Mouse (Mus musculus) CH12.LX (cell line): ENCODE results near the gene Nde1. TPM values are rescaled to one million over a fixed set of nuclear protein-coding genes. Genes with fewer than 3 reads are reported as not detected.

Experiments used
- DNase-seq: peaks from one replicate; pipeline ENCODE4 v3.0.0-alpha.2; 2013; ENCODE audit errors: extremely low read depth
- H3K27ac ChIP-seq: 2 replicates; pipeline ENCODE4 v1.5.1; 2012; ENCODE audit warnings: low read depth, mild to moderate bottlenecking, control low read depth, moderate library complexity; ENCODE audit not compliant: insufficient read depth
- H3K27me3 ChIP-seq: replicated peaks from 2 replicates; pipeline ENCODE3; 2012; ENCODE audit warnings: inconsistent platforms
- H3K36me3 ChIP-seq, 2 experiments: replicated peaks in 1 of 2; 2 replicates each; pipeline versions ENCODE3 to v1.6.1; 2012; ENCODE audit warnings: inconsistent platforms in 1 of 2, low read length in 1 of 2, mild to moderate bottlenecking in 1 of 2, mixed read lengths in 1 of 2, moderate library complexity in 1 of 2; ENCODE audit not compliant: control insufficient read depth in 1 of 2, insufficient read depth in 1 of 2
- H3K4me1 ChIP-seq, 2 experiments: 2 replicates each; pipeline ENCODE4 v1.6.1; 2012; ENCODE audit warnings: inconsistent platforms in 1 of 2, moderate library complexity in 1 of 2; ENCODE audit not compliant: insufficient read depth in 2 of 2, control insufficient read depth in 1 of 2
- H3K4me2 ChIP-seq: 2 replicates; pipeline ENCODE4 v1.6.1; 2012; ENCODE audit warnings: low read depth, mild to moderate bottlenecking, control low read depth; ENCODE audit not compliant: poor library complexity, insufficient read depth, severe bottlenecking
- H3K4me3 ChIP-seq, 3 experiments: fragments of 150-350 bp in 1 of 3; sonication (generic) in 1 of 3; replicated peaks in 1 of 3; 2 replicates each; pipeline versions ENCODE3 to v1.5.1; 2011 to 2012; ENCODE audit warnings: low read depth in 2 of 3, low read length in 2 of 3, mild to moderate bottlenecking in 2 of 3, moderate library complexity in 2 of 3, control low read depth in 1 of 3, improper control_type of control experiment in 1 of 3, inconsistent platforms in 1 of 3, mixed read lengths in 1 of 3; ENCODE audit not compliant: poor library complexity in 1 of 3
- H3K79me2 ChIP-seq: replicated peaks from 2 replicates; pipeline ENCODE4 v1.6.1; 2012; ENCODE audit warnings: mild to moderate bottlenecking, moderate library complexity; ENCODE audit not compliant: control insufficient read depth, poor library complexity, insufficient read depth, severe bottlenecking; ENCODE audit errors: extremely low read depth
- H3K9ac ChIP-seq: 2 replicates; pipeline ENCODE4 v1.6.1; 2012; ENCODE audit warnings: low read depth, mild to moderate bottlenecking, control low read depth, moderate library complexity; ENCODE audit not compliant: insufficient read depth
- H3K9me3 ChIP-seq: replicated peaks from 2 replicates; pipeline ENCODE3; 2012; ENCODE audit warnings: low read length, inconsistent platforms, mixed read lengths
- CHD1 ChIP-seq: IDR thresholded peaks from 2 replicates; pipeline ENCODE4 v1.6.1; 2012; ENCODE audit warnings: low read depth, low read length, improper control_type of control experiment, inconsistent platforms
- ELF1 ChIP-seq: IDR thresholded peaks from 2 replicates; pipeline ENCODE4 v1.6.1; 2014; ENCODE audit warnings: low read depth, mild to moderate bottlenecking, inconsistent platforms, low read length, improper control_type of control experiment
- JUN ChIP-seq: IDR thresholded peaks from 2 replicates; pipeline ENCODE4 v1.6.1; 2011; ENCODE audit warnings: low read depth, mild to moderate bottlenecking, low read length, improper control_type of control experiment, moderate library complexity; ENCODE audit not compliant: insufficient read depth
- KAT2A ChIP-seq: IDR thresholded peaks from 2 replicates; pipeline ENCODE4 v1.6.1; 2012; ENCODE audit warnings: low read length, improper control_type of control experiment, inconsistent platforms; ENCODE audit not compliant: insufficient replicate concordance
- MAX ChIP-seq: IDR thresholded peaks from 2 replicates; pipeline ENCODE4 v1.6.1; 2011; ENCODE audit warnings: low read length, improper control_type of control experiment
- MYC ChIP-seq: IDR thresholded peaks from 2 replicates; pipeline ENCODE4 v1.6.1; 2011; ENCODE audit warnings: low read depth, mild to moderate bottlenecking, improper control_type of control experiment, low read length
- NRF1 ChIP-seq: IDR thresholded peaks from 2 replicates; pipeline ENCODE4 v1.6.1; 2014; ENCODE audit warnings: low read depth, mild to moderate bottlenecking, inconsistent platforms, low read length, improper control_type of control experiment, moderate library complexity
- POLR2AphosphoS2 ChIP-seq: IDR thresholded peaks from 2 replicates; pipeline ENCODE4 v1.6.1; 2011; ENCODE audit warnings: low read depth, low read length, improper control_type of control experiment
- UBTF ChIP-seq: IDR thresholded peaks from 2 replicates; pipeline ENCODE4 v1.6.1; 2012; ENCODE audit warnings: low read depth, mild to moderate bottlenecking, inconsistent platforms, low read length, improper control_type of control experiment, moderate library complexity
- USF1 ChIP-seq: IDR thresholded peaks from 2 replicates; pipeline ENCODE4 v1.6.1; 2014; ENCODE audit warnings: low read depth, mild to moderate bottlenecking, inconsistent platforms, low read length, improper control_type of control experiment
- USF2 ChIP-seq: conservative IDR thresholded peaks from 2 replicates; pipeline ENCODE4 v1.6.1; 2011; ENCODE audit warnings: low read depth, low read length, improper control_type of control experiment
- ZKSCAN1 ChIP-seq: IDR thresholded peaks from 2 replicates; pipeline ENCODE4 v1.6.1; 2012; ENCODE audit warnings: low read depth, inconsistent platforms, low read length, improper control_type of control experiment, borderline replicate concordance
- ZMIZ1 ChIP-seq: IDR thresholded peaks from 2 replicates; pipeline ENCODE4 v1.6.1; 2012; ENCODE audit warnings: low read depth, mild to moderate bottlenecking, inconsistent platforms, low read length, improper control_type of control experiment
- ZNF384 ChIP-seq: IDR thresholded peaks from 2 replicates; pipeline ENCODE4 v1.6.1; 2012; ENCODE audit warnings: low read depth, low read length, improper control_type of control experiment, inconsistent platforms
- dilution Hi-C: fragments of 300-500 bp; cut with MboI; formaldehyde crosslinking; loops from 2 replicates; pipeline ENCODE4 v1.14.3; 2020; ENCODE audit warnings: low sequenced_read_pairs; ENCODE audit not compliant: extremely low pct_unique_long_range_greater_than_20kb, extremely low pct_ligation_motif_present
- in situ Hi-C: fragments of 300-500 bp; cut with MboI; formaldehyde crosslinking; loops from 3 replicates; pipeline ENCODE4 v1.14.3; 2019; ENCODE audit warnings: low sequenced_read_pairs, low pct_ligation_motif_present, low pct_unique_long_range_greater_than_20kb, mixed read lengths
- polyA plus RNA-seq: library from polyadenylated mRNA; unstranded; fragments of >175 nt; gene quantifications from 2 replicates; pipeline ENCODE4 v1.2.1, GENCODE M21; 2012; ENCODE audit warnings: low read depth; ENCODE audit not compliant: insufficient read length
- total RNA-seq, 2 experiments: library from RNA; depleted of rRNA; stranded (reverse); fragments of 300-350 nt in 1 of 2; fragments of >200 nt in 1 of 2; gene quantifications; 2 replicates each; pipeline ENCODE4 v1.2.3; 2012 to 2014

The Nde1 gene
- total and polyA plus RNA-seq, 3 experiments = 62.1 to 104 (median 65.0) TPM

DNA sequence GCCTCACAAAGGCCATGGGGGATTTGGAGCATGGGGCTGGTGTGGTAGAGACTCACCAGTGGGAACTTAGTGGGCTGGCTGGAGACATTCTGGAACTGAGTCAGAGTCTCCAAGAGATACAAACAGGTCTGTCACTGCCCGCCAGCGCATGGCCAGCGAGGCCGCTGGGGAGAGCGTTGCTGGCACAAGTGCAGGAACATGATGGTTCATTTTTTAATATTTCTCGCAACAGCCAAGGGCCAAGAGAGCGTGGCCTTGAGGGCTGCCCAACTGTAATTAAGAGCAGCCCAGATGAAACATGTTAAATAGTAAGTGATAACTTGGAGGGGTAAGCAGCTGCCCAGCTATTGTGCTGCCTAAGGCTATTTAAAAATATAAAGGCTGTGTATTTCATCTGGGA lies 38.4 kb upstream of the Nde1 start:
- H3K4me2 ChIP-seq = no peak overlapping the region
- dilution Hi-C loops = no loop called here
- no peaks in the 10 kb centered on the region for H3K79me2 ChIP-seq
- H3K27me3 ChIP-seq = no peaks in the 10 kb centered on the region
- H3K36me3 ChIP-seq = peaks cover 80 to 97% of the 10 kb centered on the region in 2 experiments
- in situ Hi-C loops = no loop called here
- no peak for DNase-seq
- H3K4me1 ChIP-seq = peaks cover 6 to 26% of the 10 kb centered on the region in 2 experiments; a peak in 3 of 4 replicates
- TF ChIP-seq ELF1 = no peak
- TF ChIP-seq USF1 = no peak
- TF ChIP-seq ZNF384 = no peak
- TF ChIP-seq NRF1 = no peak
- TF ChIP-seq KAT2A = no peak
- no peak for TF ChIP-seq UBTF
- no peak for TF ChIP-seq MAX
- no peak for TF ChIP-seq MYC
- TF ChIP-seq CHD1 = no peak
- no peak for TF ChIP-seq ZMIZ1
- TF ChIP-seq POLR2AphosphoS2 = no peak
- TF ChIP-seq JUN = no peak
- no peak overlapping the region for H3K4me3 ChIP-seq
- H3K9me3 ChIP-seq = no peaks in the 10 kb centered on the region
- no peak overlapping the region for H3K27ac ChIP-seq
- H3K9ac ChIP-seq = no peak overlapping the region

DNA sequence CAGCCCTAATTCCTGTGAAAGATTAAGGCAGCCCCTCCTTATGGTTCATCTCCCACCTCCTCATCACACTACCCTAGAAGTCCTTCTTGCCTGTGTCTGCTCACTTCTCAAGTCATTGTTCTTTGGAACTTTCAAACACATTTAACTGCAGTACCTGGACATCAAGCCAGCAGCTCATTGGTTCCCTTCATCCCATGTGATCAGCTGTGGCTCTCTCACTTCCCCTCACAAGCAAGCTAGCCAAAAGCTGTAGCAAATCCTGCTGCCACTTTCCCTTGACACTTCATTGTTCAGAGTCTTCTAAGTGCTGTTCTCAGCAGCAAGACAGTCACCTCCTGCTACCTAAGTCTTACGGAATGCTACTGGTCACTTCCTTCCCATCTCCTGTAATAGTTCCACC lies 37.8 kb upstream of the Nde1 start:
- H3K27ac ChIP-seq = no peak overlapping the region
- no peak overlapping the region for H3K4me2 ChIP-seq
- no peaks in the 10 kb centered on the region for H3K27me3 ChIP-seq
- peaks cover 81 to 98% of the 10 kb centered on the region in 2 experiments for H3K36me3 ChIP-seq
- no peaks in the 10 kb centered on the region for H3K9me3 ChIP-seq
- H3K79me2 ChIP-seq = no peaks in the 10 kb centered on the region
- in situ Hi-C loops = no loop called here
- H3K9ac ChIP-seq = no peak overlapping the region
- H3K4me1 ChIP-seq = peaks cover 6 to 31% of the 10 kb centered on the region in 2 experiments; a peak in 3 of 4 replicates
- dilution Hi-C loops = no loop called here
- peak; percentile 71 for DNase-seq
- no peak overlapping the region for H3K4me3 ChIP-seq
- TF ChIP-seq ZKSCAN1 = no peak
- peak; percentile 63 for TF ChIP-seq USF2
- TF ChIP-seq ELF1 = no peak
- peak; percentile 72 for TF ChIP-seq USF1
- TF ChIP-seq, all 38 proteins: peak for 2
